Mouse (Mus musculus): Measurements from ENCODE around the gene Arsb. TPM values are rescaled to one million over a fixed set of nuclear protein-coding genes. Genes with fewer than 3 reads are reported as not detected.

Arsb gene
- total and polyA plus RNA-seq, 3 experiments: 0.01 to 0.05 TPM; not detected in 1

- ATAC-seq (ENCODE audit: extremely low read depth, insufficient number of reproducible peaks, low FRiP score, poor library complexity, severe bottlenecking) (no peak), DNase-seq (ENCODE audit: low spot score) (no peak)
- Histone ChIP-seq H3K36me3 (replicated peaks) (no peaks in the 10 kb centered on the region), H3K9me3 (replicated peaks) (no peaks in the 10 kb centered on the region), H3K27me3 (ENCODE audit: insufficient read depth, low read length) (no peaks in the 10 kb centered on the region), H3K4me3 (ENCODE audit: low read depth, low read length) (no peak overlapping the region), H3K4me1 (ENCODE audit: insufficient read depth, low read depth, low read length) (no peaks in the 10 kb centered on the region)
- TF ChIP-seq GATA1 (IDR thresholded peaks at IDR 0.05; ENCODE audit: borderline replicate concordance, low read length) (no peak), TAL1 (conservative IDR thresholded peaks at IDR 0.05; ENCODE audit: low read depth, low read length) (no peak), CTCF (IDR thresholded peaks at IDR 0.05; ENCODE audit: low read depth, low read length) (no peak), GATA2 (IDR thresholded peaks at IDR 0.05; ENCODE audit: borderline replicate concordance, low read depth, low read length) (no peak), POLR2AphosphoS5 (IDR thresholded peaks at IDR 0.05; ENCODE audit: insufficient replicate concordance, low read depth, low read length) (no peak)
These were observed 95.2 kb downstream of the Arsb start for GRCm38 (mm10) chr13:93866638-93867037.

GRCm38 (mm10) chr13:93871681-93872080, 100.3 kb downstream of the Arsb start:
- ATAC-seq (ENCODE audit: extremely low read depth, insufficient number of reproducible peaks, low FRiP score, poor library complexity, severe bottlenecking): no peak
- TF ChIP-seq GATA1 (IDR thresholded peaks at IDR 0.05; ENCODE audit: borderline replicate concordance, low read length) (no peak), TAL1 (conservative IDR thresholded peaks at IDR 0.05; ENCODE audit: low read depth, low read length) (no peak), GATA2 (IDR thresholded peaks at IDR 0.05; ENCODE audit: borderline replicate concordance, low read depth, low read length) (no peak), CTCF (IDR thresholded peaks at IDR 0.05; ENCODE audit: low read depth, low read length) (no peak), POLR2AphosphoS5 (IDR thresholded peaks at IDR 0.05; ENCODE audit: insufficient replicate concordance, low read depth, low read length) (no peak)
- H3K4me1 ChIP-seq (ENCODE audit: insufficient read depth, low read depth, low read length): no peaks in the 10 kb centered on the region

GRCm38 (mm10) chr13:93872591-93872990, 101.2 kb downstream of the Arsb start:
- no peaks in the 10 kb centered on the region; the same call in 1 of the 2 replicates for H3K27me3 ChIP-seq (ENCODE audit: insufficient read depth, low read length)
- DNase-seq (ENCODE audit: low spot score): no peak
- ATAC-seq (ENCODE audit: extremely low read depth, insufficient number of reproducible peaks, low FRiP score, poor library complexity, severe bottlenecking): no peak
- TF ChIP-seq GATA2 (IDR thresholded peaks at IDR 0.05; ENCODE audit: borderline replicate concordance, low read depth, low read length) (no peak), CTCF (IDR thresholded peaks at IDR 0.05; ENCODE audit: low read depth, low read length) (no peak), TAL1 (conservative IDR thresholded peaks at IDR 0.05; ENCODE audit: low read depth, low read length) (no peak)
- no peaks in the 10 kb centered on the region for H3K36me3 ChIP-seq (replicated peaks)
- no peak overlapping the region for H3K4me3 ChIP-seq (ENCODE audit: low read depth, low read length)
- no peaks in the 10 kb centered on the region for H3K4me1 ChIP-seq (ENCODE audit: insufficient read depth, low read depth, low read length)
- no peaks in the 10 kb centered on the region for H3K9me3 ChIP-seq (replicated peaks)

More at GRCm38 (mm10) chr13:93871681-93872080, 100.3 kb downstream of the Arsb start:
- H3K27me3 ChIP-seq (ENCODE audit: insufficient read depth, low read length): no peaks in the 10 kb centered on the region; the same call in 1 of the 2 replicates
- no peak overlapping the region for H3K4me3 ChIP-seq (ENCODE audit: low read depth, low read length)
- DNase-seq (ENCODE audit: low spot score): no peak
- no peaks in the 10 kb centered on the region for H3K36me3 ChIP-seq (replicated peaks)
- H3K9me3 ChIP-seq (replicated peaks): no peaks in the 10 kb centered on the region

- Histone ChIP-seq H3K9me3 (replicated peaks) (no peaks in the 10 kb centered on the region), H3K4me3 (ENCODE audit: low read depth, low read length) (no peak overlapping the region), H3K27me3 (ENCODE audit: insufficient read depth, low read length) (no peaks in the 10 kb centered on the region), H3K36me3 (replicated peaks) (no peaks in the 10 kb centered on the region), H3K4me1 (ENCODE audit: insufficient read depth, low read depth, low read length) (no peaks in the 10 kb centered on the region)
- TF ChIP-seq TAL1 (conservative IDR thresholded peaks at IDR 0.05; ENCODE audit: low read depth, low read length) (no peak), GATA1 (IDR thresholded peaks at IDR 0.05; ENCODE audit: borderline replicate concordance, low read length) (no peak), GATA2 (IDR thresholded peaks at IDR 0.05; ENCODE audit: borderline replicate concordance, low read depth, low read length) (no peak), POLR2AphosphoS5 (IDR thresholded peaks at IDR 0.05; ENCODE audit: insufficient replicate concordance, low read depth, low read length) (no peak)
- ATAC-seq (ENCODE audit: extremely low read depth, insufficient number of reproducible peaks, low FRiP score, poor library complexity, severe bottlenecking) (no peak), DNase-seq (ENCODE audit: low spot score) (no peak)
These were observed 106.5 kb downstream of the Arsb start for GRCm38 (mm10) chr13:93877924-93878323.

GRCm38 (mm10) chr13:93879426-93879825, 108.0 kb downstream of the Arsb start:
- ATAC-seq (ENCODE audit: extremely low read depth, insufficient number of reproducible peaks, low FRiP score, poor library complexity, severe bottlenecking) (no peak), DNase-seq (ENCODE audit: low spot score) (no peak)
- Histone ChIP-seq H3K4me3 (ENCODE audit: low read depth, low read length) (no peak overlapping the region), H3K4me1 (ENCODE audit: insufficient read depth, low read depth, low read length) (no peaks in the 10 kb centered on the region), H3K36me3 (replicated peaks) (no peaks in the 10 kb centered on the region), H3K9me3 (replicated peaks) (no peaks in the 10 kb centered on the region), H3K27me3 (ENCODE audit: insufficient read depth, low read length) (no peaks in the 10 kb centered on the region)
- TF ChIP-seq POLR2AphosphoS5 (IDR thresholded peaks at IDR 0.05; ENCODE audit: insufficient replicate concordance, low read depth, low read length): no peak
- TF ChIP-seq CTCF (IDR thresholded peaks at IDR 0.05; ENCODE audit: low read depth, low read length): no peak
- TF ChIP-seq GATA2 (IDR thresholded peaks at IDR 0.05; ENCODE audit: borderline replicate concordance, low read depth, low read length): no peak
- no peak for TF ChIP-seq GATA1 (IDR thresholded peaks at IDR 0.05; ENCODE audit: borderline replicate concordance, low read length)
- TF ChIP-seq TAL1 (conservative IDR thresholded peaks at IDR 0.05; ENCODE audit: low read depth, low read length): no peak

GRCm38 (mm10) chr13:93882132-93882531, 110.7 kb downstream of the Arsb start:
- H3K4me1 ChIP-seq (ENCODE audit: insufficient read depth, low read depth, low read length): no peaks in the 10 kb centered on the region
- ATAC-seq (ENCODE audit: extremely low read depth, insufficient number of reproducible peaks, low FRiP score, poor library complexity, severe bottlenecking): no peak
- TF ChIP-seq CTCF (IDR thresholded peaks at IDR 0.05; ENCODE audit: low read depth, low read length) (no peak), GATA1 (IDR thresholded peaks at IDR 0.05; ENCODE audit: borderline replicate concordance, low read length) (no peak), GATA2 (IDR thresholded peaks at IDR 0.05; ENCODE audit: borderline replicate concordance, low read depth, low read length) (no peak), TAL1 (conservative IDR thresholded peaks at IDR 0.05; ENCODE audit: low read depth, low read length) (no peak), POLR2AphosphoS5 (IDR thresholded peaks at IDR 0.05; ENCODE audit: insufficient replicate concordance, low read depth, low read length) (no peak)
- no peak overlapping the region for H3K4me3 ChIP-seq (ENCODE audit: low read depth, low read length)
- H3K27me3 ChIP-seq (ENCODE audit: insufficient read depth, low read length): no peaks in the 10 kb centered on the region
- no peaks in the 10 kb centered on the region for H3K9me3 ChIP-seq (replicated peaks)
- DNase-seq (ENCODE audit: low spot score): no peak
- no peaks in the 10 kb centered on the region for H3K36me3 ChIP-seq (replicated peaks)

Measured in G1E (cell line).